Mouse (Mus musculus): ENCODE measurements around the gene Pitpnm3. TPM values are rescaled to one million over a fixed set of nuclear protein-coding genes. Genes with fewer than 3 reads are reported as not detected.
A peak's percentile ranks its signal among the peaks of the same experiment; 100 is the strongest.

Gene Pitpnm3
- polyA plus RNA-seq, 2 experiments, result 0.01 to 0.13 TPM

GRCm38 (mm10) chr11:72050895-72051858, 84.4 kb downstream of the Pitpnm3 start:
- Histone ChIP-seq H3K36me3 (replicated peaks; ENCODE audit: control insufficient read depth, insufficient read depth, low read depth) (no peaks in the 10 kb centered on the region), H3K27ac (no peak overlapping the region), H3K9me3 (ENCODE audit: control insufficient read depth, low read length) (no peaks in the 10 kb centered on the region), H3K4me3 (ENCODE audit: insufficient read depth in 1 of 2, low read depth in 2 of 2, low read length in 2 of 2) (peak overlapping the region in 1 of 2 experiments; percentile 15; a peak in 1 of 4 replicates), H3K27me3 (ENCODE audit: control insufficient read depth, insufficient read depth, low read length) (peaks cover 13% of the 10 kb centered on the region), H3K9ac (replicated peaks) (no peak overlapping the region), H3K4me2 (ENCODE audit: low read depth) (peak overlapping the region; percentile 43), H3K4me1 (replicated peaks; ENCODE audit: control insufficient read depth in 2 of 2, insufficient read depth in 2 of 2, low read length in 1 of 2) (no peaks in the 10 kb centered on the region)
- 3% methylated on average over 45 of the region's 45 CpGs for WGBS (ENCODE audit: insufficient replicate concordance)
- ATAC-seq (ENCODE audit: insufficient read depth), result no peak
- TF ChIP-seq EP300 (IDR thresholded peaks at IDR 0.05; ENCODE audit: low read depth) (no peak), CTCF (IDR thresholded peaks at IDR 0.05; ENCODE audit: low read depth) (peak; percentile 24; the same call in 1 of the 2 replicates)
- no peak for DNase-seq (ENCODE audit: low read depth in 3 of 3, low spot score in 3 of 3)

- H3K4me2 ChIP-seq (ENCODE audit: low read depth), result peak overlapping the region; percentile 43
These were observed 85.2 kb downstream of the Pitpnm3 start for GRCm38 (mm10) chr11:72050168-72050894.

DNA sequence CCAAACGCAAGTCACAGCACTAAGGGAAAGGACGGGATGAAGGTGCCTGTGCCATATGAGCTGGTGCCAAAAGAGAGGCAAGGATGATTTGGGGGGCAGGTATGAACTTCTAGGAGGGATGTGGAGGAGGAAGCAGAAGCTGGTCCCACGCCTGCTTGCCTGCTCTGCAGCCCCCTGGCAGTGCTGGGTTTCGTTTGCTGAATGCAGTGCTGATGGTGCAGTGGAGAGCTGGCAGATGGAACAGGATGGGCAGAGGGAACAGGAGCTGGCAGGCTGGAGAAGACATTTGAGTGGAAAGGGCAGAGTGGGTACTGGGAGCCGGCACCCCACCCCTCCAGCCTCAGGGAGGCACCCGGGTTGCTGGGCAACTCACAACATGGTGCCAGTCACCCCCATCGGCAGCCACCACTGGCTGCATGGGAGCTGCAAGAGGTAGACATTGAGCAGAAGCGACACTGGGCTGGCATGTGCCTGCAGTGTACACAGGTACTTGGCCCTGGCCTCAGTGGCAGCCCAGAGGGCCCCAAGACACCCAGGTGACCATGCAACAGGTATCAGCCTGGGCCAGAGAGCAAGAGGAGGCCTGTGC, 86.3 kb downstream of the Pitpnm3 start:
- no peak overlapping the region for H3K4me2 ChIP-seq (ENCODE audit: low read depth)
- no peak overlapping the region for H3K27ac ChIP-seq
- no peak overlapping the region for H3K4me3 ChIP-seq (ENCODE audit: insufficient read depth in 1 of 2, low read depth in 2 of 2, low read length in 2 of 2)
- DNase-seq (ENCODE audit: low read depth in 3 of 3, low spot score in 3 of 3) (no peak), ATAC-seq (ENCODE audit: insufficient read depth) (no peak)
- H3K9me3 ChIP-seq (ENCODE audit: control insufficient read depth, low read length), result no peaks in the 10 kb centered on the region
- no peak overlapping the region for H3K9ac ChIP-seq (replicated peaks)
- 48% methylated on average over 8 of the region's 8 CpGs for WGBS (ENCODE audit: insufficient replicate concordance)
- peaks cover 13% of the 10 kb centered on the region for H3K27me3 ChIP-seq (ENCODE audit: control insufficient read depth, insufficient read depth, low read length)
- no peaks in the 10 kb centered on the region for H3K4me1 ChIP-seq (replicated peaks; ENCODE audit: control insufficient read depth in 2 of 2, insufficient read depth in 2 of 2, low read length in 1 of 2)
- TF ChIP-seq EP300 (IDR thresholded peaks at IDR 0.05; ENCODE audit: low read depth) (no peak), CTCF (IDR thresholded peaks at IDR 0.05; ENCODE audit: low read depth) (no peak)
- H3K36me3 ChIP-seq (replicated peaks; ENCODE audit: control insufficient read depth, insufficient read depth, low read depth), result no peaks in the 10 kb centered on the region

More at GRCm38 (mm10) chr11:72050168-72050894, 85.2 kb downstream of the Pitpnm3 start:
- peaks cover 13% of the 10 kb centered on the region for H3K27me3 ChIP-seq (ENCODE audit: control insufficient read depth, insufficient read depth, low read length)
- H3K27ac ChIP-seq, result no peak overlapping the region
- no peaks in the 10 kb centered on the region for H3K36me3 ChIP-seq (replicated peaks; ENCODE audit: control insufficient read depth, insufficient read depth, low read depth)
- ATAC-seq (ENCODE audit: insufficient read depth), result no peak
- TF ChIP-seq CTCF (IDR thresholded peaks at IDR 0.05; ENCODE audit: low read depth) (no peak), EP300 (IDR thresholded peaks at IDR 0.05; ENCODE audit: low read depth) (no peak)
- no peaks in the 10 kb centered on the region for H3K4me1 ChIP-seq (replicated peaks; ENCODE audit: control insufficient read depth in 2 of 2, insufficient read depth in 2 of 2, low read length in 1 of 2)
- DNase-seq (ENCODE audit: low read depth in 3 of 3, low spot score in 3 of 3), result no peak
- H3K9ac ChIP-seq (replicated peaks), result no peak overlapping the region
- H3K4me3 ChIP-seq (ENCODE audit: insufficient read depth in 1 of 2, low read depth in 2 of 2, low read length in 2 of 2), result peak overlapping the region in 1 of 2 experiments; percentile 15; a peak in 1 of 4 replicates
- H3K9me3 ChIP-seq (ENCODE audit: control insufficient read depth, low read length), result no peaks in the 10 kb centered on the region
- 24% methylated on average over 14 of the region's 14 CpGs for WGBS (ENCODE audit: insufficient replicate concordance)

DNA sequence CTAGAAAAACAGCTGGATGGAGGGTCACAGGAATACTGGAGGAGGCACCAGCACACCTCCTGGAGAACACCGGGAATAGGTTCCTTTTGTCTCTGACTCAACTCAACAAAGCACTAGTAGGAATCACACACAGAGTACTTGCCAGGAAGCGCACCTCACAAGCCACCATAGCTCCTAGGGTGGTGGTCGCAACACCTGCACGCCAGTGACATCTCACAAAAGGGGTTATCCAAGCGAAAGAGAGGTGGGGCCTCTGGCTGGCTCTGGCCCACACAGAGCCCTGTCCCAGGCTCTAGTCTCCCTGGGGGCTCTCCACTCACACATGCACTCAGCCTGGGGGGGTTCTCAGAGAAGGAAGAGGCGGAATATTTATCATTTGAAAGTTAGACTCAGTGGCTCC, 86.8 kb downstream of the Pitpnm3 start:
- whole genome bisulfite sequencing (ENCODE audit: insufficient replicate concordance), result 59% methylated on average over 6 of the region's 6 CpGs
- no peak for ATAC-seq (ENCODE audit: insufficient read depth)
- H3K4me2 ChIP-seq (ENCODE audit: low read depth), result no peak overlapping the region

More for the DNA sequence above, 86.8 kb downstream of the Pitpnm3 start:
- Histone ChIP-seq H3K9me3 (ENCODE audit: control insufficient read depth, low read length) (no peaks in the 10 kb centered on the region), H3K4me3 (ENCODE audit: insufficient read depth in 1 of 2, low read depth in 2 of 2, low read length in 2 of 2) (no peak overlapping the region), H3K36me3 (replicated peaks; ENCODE audit: control insufficient read depth, insufficient read depth, low read depth) (no peaks in the 10 kb centered on the region), H3K27me3 (ENCODE audit: control insufficient read depth, insufficient read depth, low read length) (peaks cover 13% of the 10 kb centered on the region), H3K27ac (no peak overlapping the region), H3K9ac (replicated peaks) (no peak overlapping the region), H3K4me1 (replicated peaks; ENCODE audit: control insufficient read depth in 2 of 2, insufficient read depth in 2 of 2, low read length in 1 of 2) (0 out of 4 replicates have a peak, but pooled peaks cover 0 to 2% of the 10 kb centered on the region in 2 experiments)
- TF ChIP-seq CTCF (IDR thresholded peaks at IDR 0.05; ENCODE audit: low read depth) (no peak), EP300 (IDR thresholded peaks at IDR 0.05; ENCODE audit: low read depth) (no peak)
- no peak for DNase-seq (ENCODE audit: low read depth in 3 of 3, low spot score in 3 of 3)

Data from liver, embryonic 14.5 days (tissue).